Mouse (Mus musculus): Measurements from ENCODE around the gene Olfr983.
A peak's percentile ranks its signal among the peaks of the same experiment; 100 is the strongest.

Olfr983 gene

GRCm38 (mm10) chr9:40093495-40093894 lies at the start of gene Olfr983:
Gene Olfr983, minus strand, starts transcription at chr9:40093595.
- no peak for DNase-seq

- DNase-seq = no peak
Measured at GRCm38 (mm10) chr9:40141544-40141943, 48.1 kb upstream of the Olfr983 start.

GRCm38 (mm10) chr9:40139484-40139883 lies 46.1 kb upstream of the Olfr983 start:
- no peak for DNase-seq

GRCm38 (mm10) chr9:40136987-40137688 lies 43.7 kb upstream of the Olfr983 start:
- DNase-seq = no peak

GRCm38 (mm10) chr9:40130556-40130955 lies 37.2 kb upstream of the Olfr983 start:
- DNase-seq = no peak

GRCm38 (mm10) chr9:40130084-40130483 lies 36.7 kb upstream of the Olfr983 start, which contains the start of gene Olfr985:
Gene Olfr985, minus strand, starts transcription at chr9:40130184.
- no peak for DNase-seq

- no peak for DNase-seq
Measured at GRCm38 (mm10) chr9:40117287-40117659, 23.9 kb upstream of the Olfr983 start.

- peak; percentile 70 for DNase-seq
Measured at GRCm38 (mm10) chr9:40116645-40117286, 23.4 kb upstream of the Olfr983 start.

GRCm38 (mm10) chr9:40114106-40114505 lies 20.7 kb upstream of the Olfr983 start, which contains the start of gene Olfr984:
Gene Olfr984, minus strand, starts transcription at chr9:40114206.
- DNase-seq = no peak

GRCm38 (mm10) chr9:40094769-40095168 lies 1.4 kb upstream of the Olfr983 start:
- DNase-seq = no peak

GRCm38 (mm10) chr9:40073529-40073928 lies 19.9 kb downstream of the Olfr983 start, which contains the start of gene Olfr982:
Gene Olfr982, plus strand, starts transcription at chr9:40073829.
- DNase-seq = no peak

GRCm38 (mm10) chr9:40050138-40050537 lies 43.3 kb downstream of the Olfr983 start:
- DNase-seq = no peak
